Mouse (Mus musculus) ES-E14 (cell line): Measurements from ENCODE around the gene Kdm4b. TPM values are rescaled to one million over a fixed set of nuclear protein-coding genes. Genes with fewer than 3 reads are reported as not detected.

Experiments
- DNase-seq: peaks from one replicate; pipeline ENCODE4 v3.0.0-alpha.2; 2013; ENCODE audit warnings: low read depth, low spot score
- H3K27ac ChIP-seq: 2 replicates; pipeline ENCODE4 v1.5.1; 2012; ENCODE audit warnings: low read depth, mild to moderate bottlenecking, low read length, moderate library complexity, mixed read lengths; ENCODE audit not compliant: poor library complexity, insufficient read depth, severe bottlenecking
- H3K36me3 ChIP-seq: 2 replicates; pipeline ENCODE4 v1.6.1; 2012; ENCODE audit warnings: mild to moderate bottlenecking, low read length, moderate library complexity, mixed read lengths; ENCODE audit not compliant: control insufficient read depth, poor library complexity, insufficient read depth, severe bottlenecking
- H3K4me1 ChIP-seq, 2 experiments: fragments of 150-350 bp in 1 of 2; sonication (generic) in 1 of 2; 2 replicates each; pipeline ENCODE4 v1.6.1; 2012; ENCODE audit warnings: low read length in 2 of 2, mild to moderate bottlenecking in 1 of 2, mixed read lengths in 1 of 2; ENCODE audit not compliant: control insufficient read depth in 2 of 2, insufficient read depth in 2 of 2, poor library complexity in 1 of 2
- H3K4me3 ChIP-seq, 2 experiments: fragments of 150-350 bp in 1 of 2; sonication (generic) in 1 of 2; 2 replicates each; pipeline ENCODE4 v1.5.1; 2012; ENCODE audit warnings: low read length in 2 of 2, low read depth in 1 of 2, mild to moderate bottlenecking in 1 of 2, mixed read lengths in 1 of 2; ENCODE audit not compliant: insufficient read depth in 1 of 2, poor library complexity in 1 of 2, severe bottlenecking in 1 of 2
- H3K9ac ChIP-seq: 2 replicates; pipeline ENCODE4 v1.6.1; 2012; ENCODE audit warnings: low read depth, mild to moderate bottlenecking, low read length, mixed read lengths; ENCODE audit not compliant: poor library complexity, insufficient read depth, severe bottlenecking
- H3K9me3 ChIP-seq: fragments of 150-350 bp; sonication (generic); 2 replicates; pipeline ENCODE4 v1.6.1; 2012; ENCODE audit warnings: low read depth, mild to moderate bottlenecking, low read length; ENCODE audit not compliant: control insufficient read depth, insufficient read depth
- CHD2 ChIP-seq: IDR thresholded peaks from 2 replicates; pipeline ENCODE4 v1.6.1; 2014; ENCODE audit warnings: mild to moderate bottlenecking, low read depth, low read length, inconsistent platforms
- HCFC1 ChIP-seq: IDR thresholded peaks from 2 replicates; pipeline ENCODE4 v1.6.1; 2012; ENCODE audit warnings: low read length, inconsistent platforms, borderline replicate concordance; ENCODE audit not compliant: insufficient read depth
- MAFK ChIP-seq: IDR thresholded peaks from 2 replicates; pipeline ENCODE4 v1.6.1; 2014; ENCODE audit warnings: mild to moderate bottlenecking, low read depth, low read length, inconsistent platforms; ENCODE audit not compliant: insufficient read depth
- ZC3H11A ChIP-seq: IDR thresholded peaks from 2 replicates; pipeline ENCODE4 v1.6.1; 2012; ENCODE audit warnings: low read depth, mild to moderate bottlenecking, inconsistent platforms, low read length, borderline replicate concordance
- ZNF384 ChIP-seq: IDR thresholded peaks from 2 replicates; pipeline ENCODE4 v1.6.1; 2012; ENCODE audit warnings: low read depth, low read length, inconsistent platforms
- in situ Hi-C, 2 experiments: fragments of 600-800 bp; cut with MboI; formaldehyde crosslinking; loops; one replicate each; pipeline ENCODE4 v1.15.1; 2025; ENCODE audit warnings: low sequenced_read_pairs in 2 of 2, inconsistent platforms in 1 of 2; ENCODE audit not compliant: unreplicated experiment in 2 of 2
- total RNA-seq: library from RNA; depleted of rRNA; stranded (reverse); fragments of 300-350 nt; gene quantifications from 2 replicates; pipeline ENCODE4 v1.2.3, GENCODE M21; 2012; rRNA removed

Kdm4b gene
- total RNA-seq, 1 experiment: 21.1 TPM

DNA sequence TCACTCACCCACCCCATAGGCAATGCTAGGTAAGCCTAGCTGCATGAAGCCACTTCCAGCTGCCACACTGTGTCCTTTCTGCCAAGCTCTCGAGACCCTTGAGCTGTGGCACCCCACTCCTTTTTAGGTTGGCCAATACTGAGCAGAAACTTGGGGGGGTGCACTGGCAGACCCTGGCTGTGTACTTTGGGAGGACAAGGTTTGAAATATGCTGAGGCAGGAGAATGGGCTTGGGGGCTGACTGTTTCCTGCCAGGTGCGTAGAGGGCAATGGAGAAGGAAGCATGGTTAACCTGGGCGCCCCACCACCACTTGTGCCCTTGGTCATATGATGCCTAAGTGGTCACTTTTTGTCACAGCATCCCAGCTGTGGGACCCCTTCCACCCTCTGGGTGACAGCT lies 118.9 kb downstream of the Kdm4b start:
- no peak overlapping the region for H3K9ac ChIP-seq
- in situ Hi-C loops: no loop called here
- no peak for DNase-seq
- H3K27ac ChIP-seq: no peak overlapping the region
- H3K9me3 ChIP-seq: no peaks in the 10 kb centered on the region
- H3K4me1 ChIP-seq: peaks cover 0 to 3% of the 10 kb centered on the region in 2 experiments; a peak in 1 of 4 replicates
- TF ChIP-seq CHD2 (no peak), MAFK (no peak), ZNF384 (no peak), HCFC1 (no peak)
- H3K4me3 ChIP-seq: no peak overlapping the region
- peaks cover 41% of the 10 kb centered on the region; the same call in 1 of the 2 replicates for H3K36me3 ChIP-seq

GRCm38 (mm10) chr17:56445397-56445796 lies 119.5 kb downstream of the Kdm4b start:
- in situ Hi-C loops: no loop called here
- Histone ChIP-seq H3K9ac (no peak overlapping the region), H3K4me1 (peaks cover 0 to 3% of the 10 kb centered on the region in 2 experiments; a peak in 1 of 4 replicates), H3K27ac (no peak overlapping the region), H3K36me3 (peaks cover 41% of the 10 kb centered on the region; the same call in 1 of the 2 replicates), H3K4me3 (no peak overlapping the region), H3K9me3 (no peaks in the 10 kb centered on the region)
- DNase-seq: no peak
- TF ChIP-seq ZNF384 (peak; percentile 97), ZC3H11A (no peak), HCFC1 (no peak), CHD2 (no peak), MAFK (no peak)

DNA sequence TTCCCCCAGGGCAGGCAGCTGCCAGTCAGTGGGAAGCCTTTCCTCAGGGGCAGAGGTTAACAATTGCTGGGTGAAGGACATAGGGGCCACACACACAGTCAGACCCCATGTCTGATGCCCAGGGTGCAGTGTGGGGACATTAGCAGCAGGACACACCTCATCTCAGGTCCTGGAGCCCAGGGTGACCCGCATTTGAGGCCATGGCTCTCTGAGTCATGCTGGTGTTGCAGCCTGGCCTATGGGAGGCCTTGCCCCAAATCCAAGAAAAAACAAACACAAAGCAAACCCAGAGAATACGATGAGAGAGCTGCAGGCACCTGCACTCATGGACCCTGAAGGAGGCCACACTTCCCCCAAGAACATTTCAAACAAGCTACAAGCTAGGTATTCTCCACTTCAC lies 121.9 kb downstream of the Kdm4b start:
- no peak for TF ChIP-seq CHD2
- no peak for TF ChIP-seq HCFC1
- no peak for TF ChIP-seq ZNF384
- no peak for TF ChIP-seq MAFK
- no peak for TF ChIP-seq ZC3H11A
- H3K36me3 ChIP-seq: peaks cover 42% of the 10 kb centered on the region; the same call in 1 of the 2 replicates
- H3K9ac ChIP-seq: no peak overlapping the region
- in situ Hi-C loops: no loop called here
- H3K4me1 ChIP-seq: 0 out of 4 replicates have a peak, but pooled peaks cover 0 to under 1% of the 10 kb centered on the region in 2 experiments
- H3K4me3 ChIP-seq: no peak overlapping the region
- H3K27ac ChIP-seq: no peak overlapping the region
- DNase-seq: no peak
- no peaks in the 10 kb centered on the region for H3K9me3 ChIP-seq

Other genes with a start within 250 kb of the Kdm4b start
- 165 and 204 TPM in 2 replicates for gene Hdgfl2, start 246.4 kb upstream of the Kdm4b start, total RNA-seq
- 0.31 and 0.69 TPM in 2 replicates for gene Plin4, start 216.3 kb upstream of the Kdm4b start, total RNA-seq
- gene Plin5, start 208.5 kb upstream of the Kdm4b start, total RNA-seq: 1.4 and 2.1 TPM in 2 replicates
- gene Lrg1, start 204.1 kb upstream of the Kdm4b start, total RNA-seq: not detected in 2 replicates
- gene Sema6b, start 185.7 kb upstream of the Kdm4b start, total RNA-seq: 2.9 and 7.1 TPM in 2 replicates
- 1.3 and 1.7 TPM in 2 replicates for gene Tnfaip8l1, start 163.6 kb upstream of the Kdm4b start, total RNA-seq
- 71.1 and 95.2 TPM in 2 replicates for gene Mydgf, start 142.1 kb upstream of the Kdm4b start, total RNA-seq
- gene Dpp9, start 107.2 kb upstream of the Kdm4b start, total RNA-seq: 27.4 and 27.5 TPM in 2 replicates
- 18.8 and 18.9 TPM in 2 replicates for gene Fem1a, start 69.3 kb upstream of the Kdm4b start, total RNA-seq
- gene Ticam1, start 49.3 kb upstream of the Kdm4b start, total RNA-seq: 2.4 and 2.8 TPM in 2 replicates
- gene Plin3, start 33.2 kb upstream of the Kdm4b start, total RNA-seq: 40.5 and 53.9 TPM in 2 replicates
- gene Arrdc5, start 25.8 kb upstream of the Kdm4b start, total RNA-seq: 0.21 TPM in 1 of 2 replicates, not detected in the other
- gene Uhrf1, start 22.7 kb upstream of the Kdm4b start, total RNA-seq: 238 and 265 TPM in 2 replicates
- gene Ptprs, start 150.4 kb downstream of the Kdm4b start, total RNA-seq: 128 and 197 TPM in 2 replicates
- gene Znrf4, start 186.4 kb downstream of the Kdm4b start, total RNA-seq: not detected in 2 replicates
- gene Gm20219, start 228.3 kb downstream of the Kdm4b start, total RNA-seq: 1.5 and 2.6 TPM in 2 replicates